Mouse (Mus musculus) stomach, embryonic 16.5 days (tissue): Measurements from ENCODE around the gene Ppm1m. TPM values are rescaled to one million over a fixed set of nuclear protein-coding genes. Genes with fewer than 3 reads are reported as not detected.

Source experiments
- ATAC-seq: fragments of 200-750 bp; cut with Nextera tagmentation; 2 replicates; pipeline ENCODE4 v1.8.0; 2017; ENCODE audit warnings: moderate number of reproducible peaks, moderate TSS enrichment; ENCODE audit not compliant: insufficient read depth, low FRiP score
- H3K27ac ChIP-seq: fragments of 300-500 bp; sonication (generic); 2 replicates; pipeline ENCODE4 v1.5.1; 2014; ENCODE audit warnings: low read length
- H3K27me3 ChIP-seq: fragments of 300-500 bp; sonication (generic); 2 replicates; pipeline ENCODE4 v1.6.1; 2014; ENCODE audit warnings: low read length, control low read depth, mixed read lengths; ENCODE audit not compliant: control insufficient read depth, insufficient read depth
- H3K36me3 ChIP-seq: fragments of 300-500 bp; sonication (generic); 2 replicates; pipeline ENCODE4 v1.6.1; 2014; ENCODE audit warnings: low read length; ENCODE audit not compliant: control insufficient read depth, insufficient read depth
- H3K4me1 ChIP-seq: fragments of 300-500 bp; sonication (generic); 2 replicates; pipeline ENCODE4 v1.6.1; 2014; ENCODE audit warnings: low read length, control low read depth, mixed read lengths; ENCODE audit not compliant: control insufficient read depth, insufficient read depth
- H3K4me2 ChIP-seq: fragments of 300-500 bp; sonication (generic); 2 replicates; pipeline ENCODE4 v1.6.1; 2014; ENCODE audit warnings: low read depth, low read length, mixed read lengths
- H3K4me3 ChIP-seq: fragments of 300-500 bp; sonication (generic); replicated peaks from 2 replicates; pipeline ENCODE4 v1.5.1; 2014; ENCODE audit warnings: mild to moderate bottlenecking, low read length
- H3K9ac ChIP-seq: fragments of 300-500 bp; sonication (generic); 2 replicates; pipeline ENCODE4 v1.6.1; 2014; ENCODE audit warnings: low read length
- H3K9me3 ChIP-seq: fragments of 300-500 bp; sonication (generic); replicated peaks from 2 replicates; pipeline ENCODE4 v1.6.1; 2016; ENCODE audit warnings: low read length, control low read depth; ENCODE audit not compliant: control insufficient read depth
- WGBS: fragments of 180-500 bp; shearing (Covaris S2); extraction: QIAGEN DNeasy Blood & Tissue Kit; methylation state at CpG from one replicate; pipeline ENCODE4 v1.1.7; 2014; 5-methylcytosine and 5-hydroxymethylcytosine counted together
- polyA plus RNA-seq: library from polyadenylated mRNA; unstranded; fragments of >200 nt; fragmentation: Nextera tagmentation; extraction: Ambion mirVana; gene quantifications from 2 replicates; pipeline ENCODE4 v1.2.1, GENCODE M21; 2015

Gene Ppm1m
- polyA plus RNA-seq, 1 experiment from 2014 or later: 36.0 TPM

GRCm38 (mm10) chr9:106210853-106211609, 11.5 kb upstream of the Ppm1m start:
- Histone ChIP-seq H3K4me1 (peaks cover 7% of the 10 kb centered on the region; the same call in 1 of the 2 replicates), H3K4me3 (no peak overlapping the region), H3K36me3 (peaks cover 10% of the 10 kb centered on the region; the same call in 1 of the 2 replicates), H3K27me3 (no peaks in the 10 kb centered on the region), H3K9ac (no peak overlapping the region; the same call in 1 of the 2 replicates), H3K9me3 (no peaks in the 10 kb centered on the region), H3K27ac (peak overlapping the region; percentile 66), H3K4me2 (peak overlapping the region; percentile 51)
- peak; percentile 32; the same call in 1 of the 2 replicates for ATAC-seq
- 63% methylated on average over 9 of the region's 9 CpGs for WGBS

GRCm38 (mm10) chr9:106209954-106210353, 10.4 kb upstream of the Ppm1m start:
- Histone ChIP-seq H3K27me3 (no peaks in the 10 kb centered on the region), H3K36me3 (peaks cover 9% of the 10 kb centered on the region; the same call in 1 of the 2 replicates), H3K9me3 (no peaks in the 10 kb centered on the region), H3K4me2 (no peak overlapping the region), H3K4me1 (peaks cover 7% of the 10 kb centered on the region; the same call in 1 of the 2 replicates), H3K27ac (no peak overlapping the region), H3K9ac (no peak overlapping the region), H3K4me3 (no peak overlapping the region)
- WGBS: 90% methylated on average over 4 of the region's 4 CpGs
- no peak for ATAC-seq

- H3K36me3 ChIP-seq: no peaks in the 10 kb centered on the region
- no peak overlapping the region for H3K27ac ChIP-seq
- no peak overlapping the region for H3K4me3 ChIP-seq
- 69% methylated on average over 5 of the region's 5 CpGs for WGBS
- H3K27me3 ChIP-seq: no peaks in the 10 kb centered on the region
- no peak overlapping the region for H3K9ac ChIP-seq
- H3K9me3 ChIP-seq: no peaks in the 10 kb centered on the region
- no peak for ATAC-seq
- H3K4me2 ChIP-seq: no peak overlapping the region
- peaks cover 19% of the 10 kb centered on the region for H3K4me1 ChIP-seq
These were observed 8.6 kb upstream of the Ppm1m start for GRCm38 (mm10) chr9:106208181-106208580.

- Histone ChIP-seq H3K27me3 (no peaks in the 10 kb centered on the region), H3K4me1 (peaks cover 17% of the 10 kb centered on the region), H3K36me3 (no peaks in the 10 kb centered on the region), H3K9me3 (no peaks in the 10 kb centered on the region), H3K4me2 (no peak overlapping the region), H3K9ac (no peak overlapping the region), H3K4me3 (no peak overlapping the region), H3K27ac (no peak overlapping the region)
- no peak for ATAC-seq
- WGBS: 81% methylated on average over 2 of the region's 2 CpGs
These were observed 7.0 kb upstream of the Ppm1m start for GRCm38 (mm10) chr9:106206515-106206914.

GRCm38 (mm10) chr9:106205713-106206290, 6.3 kb upstream of the Ppm1m start:
- Histone ChIP-seq H3K4me3 (no peak overlapping the region), H3K9me3 (no peaks in the 10 kb centered on the region), H3K4me2 (no peak overlapping the region), H3K36me3 (no peaks in the 10 kb centered on the region), H3K9ac (no peak overlapping the region), H3K27ac (no peak overlapping the region), H3K27me3 (no peaks in the 10 kb centered on the region), H3K4me1 (peaks cover 16% of the 10 kb centered on the region)
- no peak for ATAC-seq
- 70% methylated on average over 7 of the region's 7 CpGs for WGBS

- Histone ChIP-seq H3K4me3 (peak overlapping the region; percentile 62), H3K36me3 (no peaks in the 10 kb centered on the region), H3K27me3 (no peaks in the 10 kb centered on the region), H3K9me3 (no peaks in the 10 kb centered on the region), H3K4me1 (peaks cover 22% of the 10 kb centered on the region), H3K27ac (peak overlapping the region; percentile 30; the same call in 1 of the 2 replicates), H3K4me2 (peak overlapping the region; percentile 57), H3K9ac (peak overlapping the region; percentile 76)
- no peak for ATAC-seq
- 64% methylated on average over 7 of the region's 7 CpGs for WGBS
These were observed 4.7 kb upstream of the Ppm1m start for GRCm38 (mm10) chr9:106203990-106204851.

- Histone ChIP-seq H3K9me3 (no peaks in the 10 kb centered on the region), H3K27ac (peak within 1 kb of the TSS; percentile 59), H3K4me2 (peak within 1 kb of the TSS; percentile 57), H3K9ac (peak within 1 kb of the TSS; percentile 76), H3K36me3 (no peaks in the 10 kb centered on the region), H3K4me1 (peaks cover 23% of the 10 kb centered on the region), H3K27me3 (no peaks in the 10 kb centered on the region), H3K4me3 (peak within 1 kb of the TSS; percentile 62)
- 2% methylated on average over 61 of the region's 61 CpGs for WGBS
- ATAC-seq: peak; percentile 91
These were observed 3.5 kb upstream of the Ppm1m start, which contains the start of gene Twf2 for GRCm38 (mm10) chr9:106202819-106203636. Twf2 (plus strand) TSS chr9:106203108.

- Histone ChIP-seq H3K36me3 (no peaks in the 10 kb centered on the region), H3K4me2 (peak overlapping the region; percentile 50), H3K4me3 (no peak overlapping the region), H3K27ac (no peak overlapping the region), H3K9me3 (no peaks in the 10 kb centered on the region), H3K27me3 (no peaks in the 10 kb centered on the region), H3K9ac (peak overlapping the region; percentile 69; the same call in 1 of the 2 replicates), H3K4me1 (peaks cover 28% of the 10 kb centered on the region)
- no peak for ATAC-seq
- 86% methylated on average over 3 of the region's 3 CpGs for WGBS
These were observed 2.3 kb upstream of the Ppm1m start for GRCm38 (mm10) chr9:106201895-106202294.
